Mouse (Mus musculus) kidney, embryonic 15.5 days (tissue): ENCODE measurements around the gene Krtap28-10. TPM values are rescaled to one million over a fixed set of nuclear protein-coding genes. Genes with fewer than 3 reads are reported as not detected.

Experiments used
- ATAC-seq: fragments of 200-750 bp; cut with Nextera tagmentation; replicated peaks from 2 replicates; pipeline ENCODE4 v1.8.0; 2017; ENCODE audit warnings: moderate TSS enrichment; ENCODE audit not compliant: low FRiP score
- H3K27ac ChIP-seq: fragments of 300-500 bp; sonication (generic); 2 replicates; pipeline ENCODE4 v1.5.1; 2015; ENCODE audit warnings: mild to moderate bottlenecking, inconsistent platforms
- H3K27me3 ChIP-seq: fragments of 300-500 bp; sonication (generic); 2 replicates; pipeline ENCODE4 v1.6.1; 2015; ENCODE audit warnings: inconsistent platforms
- H3K36me3 ChIP-seq: fragments of 300-500 bp; sonication (generic); 2 replicates; pipeline ENCODE4 v1.6.1; 2015; ENCODE audit warnings: inconsistent platforms
- H3K4me1 ChIP-seq: fragments of 300-500 bp; sonication (generic); 2 replicates; pipeline ENCODE4 v1.6.1; 2015; ENCODE audit warnings: inconsistent platforms
- H3K4me2 ChIP-seq: fragments of 300-500 bp; sonication (generic); 2 replicates; pipeline ENCODE4 v1.6.1; 2015; ENCODE audit warnings: moderate library complexity, mild to moderate bottlenecking, inconsistent platforms
- H3K4me3 ChIP-seq: fragments of 300-500 bp; sonication (generic); replicated peaks from 2 replicates; pipeline ENCODE4 v1.5.1; 2015; ENCODE audit warnings: mild to moderate bottlenecking, inconsistent platforms
- H3K9ac ChIP-seq: fragments of 300-500 bp; sonication (generic); 2 replicates; pipeline ENCODE4 v1.6.1; 2015; ENCODE audit warnings: mild to moderate bottlenecking, inconsistent platforms
- H3K9me3 ChIP-seq: fragments of 300-500 bp; sonication (generic); replicated peaks from 2 replicates; pipeline ENCODE4 v1.6.1; 2016; ENCODE audit warnings: inconsistent platforms
- WGBS: fragments of 180-500 bp; shearing (Covaris S2); methylation state at CpG from one replicate; pipeline ENCODE4 v1.1.7; 2015; ENCODE audit warnings: mixed read lengths; 5-methylcytosine and 5-hydroxymethylcytosine counted together
- polyA plus RNA-seq: library from polyadenylated mRNA; unstranded; fragments of >200 nt; fragmentation: Nextera tagmentation; extraction: Ambion mirVana; gene quantifications from 2 replicates; pipeline ENCODE4 v1.2.1, GENCODE M21; 2015

The Krtap28-10 gene
- polyA plus RNA-seq, 1 experiment from 2014 or later = not detected

- no peak for ATAC-seq
- Histone ChIP-seq H3K27me3 (0 out of 2 replicates have a peak, but pooled peaks cover 3% of the 10 kb centered on the region), H3K4me2 (no peak within 1 kb of the TSS), H3K4me1 (no peaks in the 10 kb centered on the region), H3K4me3 (no peak within 1 kb of the TSS), H3K9me3 (no peaks in the 10 kb centered on the region), H3K9ac (no peak within 1 kb of the TSS), H3K36me3 (no peaks in the 10 kb centered on the region), H3K27ac (no peak within 1 kb of the TSS)
- WGBS = 76% methylated on average over 5 of the region's 5 CpGs
Measured at GRCm38 (mm10) chr1:83044882-83045427, 2.7 kb upstream of the Krtap28-10 start, which contains the start of gene Gm47969. Gene Gm47969 (plus strand): TSS chr1:83044932.

- Histone ChIP-seq H3K4me1 (0 out of 2 replicates have a peak, but pooled peaks cover 5% of the 10 kb centered on the region), H3K27me3 (0 out of 2 replicates have a peak, but pooled peaks cover 2% of the 10 kb centered on the region), H3K27ac (no peak overlapping the region), H3K4me3 (no peak overlapping the region), H3K9ac (no peak overlapping the region), H3K36me3 (no peaks in the 10 kb centered on the region), H3K9me3 (no peaks in the 10 kb centered on the region), H3K4me2 (no peak overlapping the region)
- ATAC-seq = no peak
- WGBS = 81% methylated on average over 4 of the region's 4 CpGs
Measured at GRCm38 (mm10) chr1:83039080-83039479, 3.2 kb downstream of the Krtap28-10 start.

- peak within 1 kb of the TSS; percentile 65 for H3K27ac ChIP-seq
- H3K4me1 ChIP-seq = 0 out of 2 replicates have a peak, but pooled peaks cover 5% of the 10 kb centered on the region
- H3K4me2 ChIP-seq = peak within 1 kb of the TSS; percentile 79
- peak within 1 kb of the TSS; percentile 52 for H3K4me3 ChIP-seq
- H3K27me3 ChIP-seq = no peaks in the 10 kb centered on the region
- peak; percentile 95 for ATAC-seq
- H3K9ac ChIP-seq = peak within 1 kb of the TSS; percentile 48
- no peaks in the 10 kb centered on the region for H3K9me3 ChIP-seq
- no peaks in the 10 kb centered on the region for H3K36me3 ChIP-seq
- WGBS = under 1% methylated on average over 25 of the region's 25 CpGs
Measured at GRCm38 (mm10) chr1:83038109-83038672, 4.1 kb downstream of the Krtap28-10 start, which contains the start of gene Slc19a3. Gene Slc19a3 (minus strand): TSS chr1:83038448.

- no peak overlapping the region for H3K9ac ChIP-seq
- H3K9me3 ChIP-seq = no peaks in the 10 kb centered on the region
- 0 out of 2 replicates have a peak, but pooled peaks cover 5% of the 10 kb centered on the region for H3K4me1 ChIP-seq
- no peak overlapping the region for H3K4me3 ChIP-seq
- no peak for ATAC-seq
- H3K27ac ChIP-seq = no peak overlapping the region
- no peaks in the 10 kb centered on the region for H3K27me3 ChIP-seq
- 75% methylated on average over 11 of the region's 11 CpGs for WGBS
- no peak overlapping the region for H3K4me2 ChIP-seq
- no peaks in the 10 kb centered on the region for H3K36me3 ChIP-seq
Measured at GRCm38 (mm10) chr1:83036892-83037667, 5.2 kb downstream of the Krtap28-10 start.

GRCm38 (mm10) chr1:83034509-83034908 is 7.8 kb downstream of the Krtap28-10 start:
- Histone ChIP-seq H3K4me2 (no peak overlapping the region), H3K27me3 (no peaks in the 10 kb centered on the region), H3K9me3 (no peaks in the 10 kb centered on the region), H3K27ac (no peak overlapping the region), H3K36me3 (no peaks in the 10 kb centered on the region), H3K9ac (no peak overlapping the region), H3K4me3 (no peak overlapping the region), H3K4me1 (0 out of 2 replicates have a peak, but pooled peaks cover 5% of the 10 kb centered on the region)
- 38% methylated on average over 5 of the region's 5 CpGs for WGBS
- ATAC-seq = no peak

- no peak for ATAC-seq
- whole genome bisulfite sequencing = 85% methylated on average over 6 of the region's 6 CpGs
Measured at GRCm38 (mm10) chr1:83032508-83032907, 9.8 kb downstream of the Krtap28-10 start.

GRCm38 (mm10) chr1:83031950-83032349 is 10.3 kb downstream of the Krtap28-10 start:
- Histone ChIP-seq H3K9me3 (no peaks in the 10 kb centered on the region), H3K4me2 (no peak overlapping the region), H3K4me3 (no peak overlapping the region), H3K27me3 (no peaks in the 10 kb centered on the region), H3K4me1 (0 out of 2 replicates have a peak, but pooled peaks cover 5% of the 10 kb centered on the region), H3K27ac (no peak overlapping the region), H3K9ac (no peak overlapping the region), H3K36me3 (no peaks in the 10 kb centered on the region)
- no peak for ATAC-seq
- WGBS = 67% methylated on average over 1 of the region's 1 CpGs

More at GRCm38 (mm10) chr1:83032508-83032907, 9.8 kb downstream of the Krtap28-10 start:
- no peak overlapping the region for H3K9ac ChIP-seq
- H3K36me3 ChIP-seq = no peaks in the 10 kb centered on the region
- H3K4me1 ChIP-seq = 0 out of 2 replicates have a peak, but pooled peaks cover 5% of the 10 kb centered on the region
- H3K27me3 ChIP-seq = no peaks in the 10 kb centered on the region
- H3K4me3 ChIP-seq = no peak overlapping the region
- no peak overlapping the region for H3K4me2 ChIP-seq
- no peak overlapping the region for H3K27ac ChIP-seq
- no peaks in the 10 kb centered on the region for H3K9me3 ChIP-seq

- WGBS = 70% methylated on average over 1 of the region's 1 CpGs
- Histone ChIP-seq H3K9me3 (no peaks in the 10 kb centered on the region), H3K4me3 (no peak overlapping the region), H3K36me3 (no peaks in the 10 kb centered on the region), H3K4me1 (no peaks in the 10 kb centered on the region), H3K4me2 (no peak overlapping the region), H3K9ac (no peak overlapping the region), H3K27ac (no peak overlapping the region), H3K27me3 (no peaks in the 10 kb centered on the region)
- ATAC-seq = no peak
Measured at GRCm38 (mm10) chr1:83016556-83016955, 25.7 kb downstream of the Krtap28-10 start.

GRCm38 (mm10) chr1:83015329-83015879 is 26.9 kb downstream of the Krtap28-10 start:
- H3K4me1 ChIP-seq = no peaks in the 10 kb centered on the region
- H3K36me3 ChIP-seq = no peaks in the 10 kb centered on the region
- no peak overlapping the region for H3K4me2 ChIP-seq
- ATAC-seq = no peak
- no peaks in the 10 kb centered on the region for H3K9me3 ChIP-seq
- H3K4me3 ChIP-seq = no peak overlapping the region
- H3K27ac ChIP-seq = no peak overlapping the region
- WGBS = 81% methylated on average over 10 of the region's 10 CpGs
- no peak overlapping the region for H3K9ac ChIP-seq
- H3K27me3 ChIP-seq = no peaks in the 10 kb centered on the region

- ATAC-seq = no peak
- H3K9ac ChIP-seq = no peak overlapping the region
- WGBS = 86% methylated on average over 3 of the region's 3 CpGs
Measured at GRCm38 (mm10) chr1:83014477-83014876, 27.8 kb downstream of the Krtap28-10 start.

GRCm38 (mm10) chr1:83007471-83007870 is 34.8 kb downstream of the Krtap28-10 start:
- Histone ChIP-seq H3K36me3 (no peaks in the 10 kb centered on the region), H3K4me2 (no peak overlapping the region), H3K9me3 (no peaks in the 10 kb centered on the region), H3K4me3 (no peak overlapping the region), H3K27ac (no peak overlapping the region), H3K27me3 (no peaks in the 10 kb centered on the region), H3K4me1 (no peaks in the 10 kb centered on the region), H3K9ac (no peak overlapping the region)
- 65% methylated on average over 6 of the region's 6 CpGs for WGBS
- ATAC-seq = no peak

More at GRCm38 (mm10) chr1:83014477-83014876, 27.8 kb downstream of the Krtap28-10 start:
- Histone ChIP-seq H3K4me2 (no peak overlapping the region), H3K36me3 (no peaks in the 10 kb centered on the region), H3K27me3 (no peaks in the 10 kb centered on the region), H3K27ac (no peak overlapping the region), H3K4me3 (no peak overlapping the region), H3K4me1 (no peaks in the 10 kb centered on the region), H3K9me3 (no peaks in the 10 kb centered on the region)
